Mouse (Mus musculus) left cerebral cortex, adult 8-10 months (tissue): ENCODE measurements around the gene Btbd19. TPM values are rescaled to one million over a fixed set of nuclear protein-coding genes. Genes with fewer than 3 reads are reported as not detected.

Source experiments
- DNase-seq, 2 experiments: peaks; one replicate each; pipeline ENCODE4 v3.0.0; 2022; ENCODE audit warnings: low spot score in 2 of 2
- total RNA-seq, 4 experiments: library from RNA; stranded (reverse); gene quantifications; 2 replicates each; pipeline ENCODE4 v1.2.4; 2022

The Btbd19 gene
- total RNA-seq: 10 to 100 TPM; 14.1 to 18.8 (median 17.4) TPM

- DNase-seq: peak; percentile 46 to 80
Observed at GRCm38 (mm10) chr4:117125348-117125909, at the start of gene Btbd19. Btbd19 (minus strand) TSS chr4:117125725.

GRCm38 (mm10) chr4:117169936-117170335 is 44.4 kb upstream of the Btbd19 start:
- no peak for DNase-seq

DNA sequence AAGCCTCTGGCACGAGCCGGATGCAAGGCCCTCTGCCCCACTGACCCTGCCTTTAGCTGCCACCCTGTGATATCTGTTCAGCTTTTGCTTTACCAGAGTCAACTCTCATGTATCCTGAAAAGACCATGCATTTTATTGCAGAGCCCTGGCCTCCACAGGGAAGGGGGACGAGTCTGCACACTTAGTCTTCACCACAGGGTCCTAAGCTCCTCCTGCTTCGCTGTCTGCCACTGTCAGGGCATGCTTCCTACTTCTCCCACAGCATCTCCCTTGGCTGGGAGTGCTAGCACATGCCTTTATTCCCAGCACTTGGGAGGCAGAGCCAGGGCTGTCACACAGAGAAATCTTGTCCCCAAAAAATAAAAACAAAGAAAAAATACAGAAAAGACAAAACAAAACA is 35.7 kb upstream of the Btbd19 start:
- no peak for DNase-seq

DNA sequence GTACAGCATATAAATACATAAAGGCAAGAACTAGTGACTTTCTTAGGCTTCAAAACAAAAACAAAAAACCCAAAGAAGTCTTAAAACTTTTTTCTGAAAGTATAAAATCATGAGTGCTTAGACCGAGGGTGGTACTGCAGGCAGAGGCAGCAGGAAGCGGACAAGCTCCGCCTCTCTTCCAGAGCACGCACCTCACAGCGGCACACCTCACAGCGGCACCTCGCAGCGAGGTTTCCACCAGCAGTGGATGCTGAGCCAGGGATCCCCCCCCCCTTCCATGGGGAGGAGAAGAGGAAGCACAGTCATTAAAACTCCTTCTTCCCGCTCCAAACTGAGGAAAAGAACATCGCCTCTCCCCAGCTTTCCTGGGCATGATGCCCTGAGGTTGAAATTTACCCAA is 34.1 kb upstream of the Btbd19 start:
- DNase-seq: no peak

DNA sequence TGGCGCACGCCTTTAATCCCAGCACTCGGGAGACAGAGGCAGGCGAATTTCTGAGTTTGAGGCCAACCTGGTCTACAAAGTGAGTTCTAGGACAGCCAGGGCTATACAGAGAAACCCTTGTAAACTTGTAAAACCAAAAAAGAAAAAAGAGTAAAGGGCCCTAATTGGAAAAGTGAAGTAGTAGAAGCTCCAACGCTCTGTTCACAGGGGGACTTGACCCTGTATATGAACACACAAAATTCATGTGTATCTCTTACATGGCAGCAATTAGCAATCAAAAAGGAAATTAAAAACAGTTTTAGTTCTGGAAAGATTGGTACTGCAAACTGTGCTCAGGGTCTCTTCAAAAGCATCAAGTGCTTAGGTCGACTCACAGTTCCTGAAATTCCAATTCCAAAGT is 30.8 kb upstream of the Btbd19 start:
- DNase-seq: no peak

DNA sequence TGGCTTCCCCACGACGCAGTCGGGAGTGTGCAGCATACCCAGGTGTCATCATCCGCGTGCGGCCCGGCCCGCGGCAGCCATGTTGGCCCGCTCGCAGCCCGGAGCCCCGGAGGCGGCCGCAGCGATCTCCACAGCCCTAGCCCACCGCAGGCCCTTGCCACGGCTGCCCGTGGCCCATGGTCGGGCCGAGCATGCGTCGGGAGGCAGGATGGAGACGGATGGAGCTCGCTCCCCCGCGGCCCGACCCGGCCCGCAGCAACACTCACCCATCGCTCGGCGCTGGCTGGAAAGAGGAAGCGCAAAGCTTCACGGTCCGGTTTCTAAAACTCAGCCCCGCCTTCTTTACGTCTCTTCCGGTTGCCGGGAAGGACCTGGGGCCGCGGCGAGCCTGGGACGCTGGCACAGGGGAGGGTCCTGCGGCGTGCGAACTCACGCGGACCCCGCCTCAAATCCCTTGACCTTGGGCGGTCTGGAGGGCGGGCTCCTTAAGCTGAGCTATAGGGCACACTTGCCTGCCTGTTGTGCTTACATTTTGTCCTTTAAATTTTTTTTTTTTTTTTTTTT is 30.3 kb upstream of the Btbd19 start, which contains the start of gene Rps8:
Gene Rps8 (minus strand): TSS at position 452 of the 564 bp plus-strand sequence.
- peak; percentile 77 to 85 for DNase-seq

DNA sequence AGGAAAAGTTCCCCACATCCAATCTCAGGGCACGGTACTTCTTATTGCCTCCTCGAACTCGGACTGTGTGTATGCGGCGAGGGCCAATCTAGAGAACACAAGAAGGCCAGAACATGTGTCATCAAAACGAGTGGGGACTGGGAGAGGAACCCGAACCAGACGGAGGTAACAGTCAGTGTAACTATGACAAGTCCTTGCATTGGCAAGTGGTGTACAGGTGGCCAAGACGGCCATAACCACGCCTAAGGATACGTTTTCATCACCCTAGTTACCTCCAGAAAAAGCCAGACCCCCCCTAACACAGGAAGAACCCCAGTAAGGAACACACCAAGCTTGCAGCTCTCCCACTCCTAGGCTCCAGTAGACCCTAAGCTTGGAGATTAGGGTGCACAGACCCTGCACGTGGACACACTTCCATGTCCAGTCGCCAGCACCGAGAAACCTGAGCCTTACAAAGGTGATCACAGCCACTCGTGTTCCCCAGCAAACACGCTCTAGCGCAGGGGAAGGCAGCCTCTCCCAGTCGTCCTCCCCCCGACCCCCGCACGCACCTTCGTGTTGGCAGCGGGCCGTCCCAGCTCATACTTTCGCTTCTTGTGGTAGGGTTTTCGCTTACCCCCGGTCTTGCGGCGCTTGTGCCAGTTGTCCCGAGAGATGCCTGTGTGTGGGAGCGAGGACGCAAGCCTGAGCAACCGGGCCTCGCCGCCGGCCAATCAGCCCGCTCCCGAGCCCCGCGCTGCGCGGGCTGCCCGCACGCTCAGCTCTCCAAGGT is 29.7 kb upstream of the Btbd19 start:
- no peak for DNase-seq

GRCm38 (mm10) chr4:117152714-117153113 is 27.2 kb upstream of the Btbd19 start:
- DNase-seq: no peak

GRCm38 (mm10) chr4:117151416-117151815 is 25.9 kb upstream of the Btbd19 start:
- no peak for DNase-seq

DNA sequence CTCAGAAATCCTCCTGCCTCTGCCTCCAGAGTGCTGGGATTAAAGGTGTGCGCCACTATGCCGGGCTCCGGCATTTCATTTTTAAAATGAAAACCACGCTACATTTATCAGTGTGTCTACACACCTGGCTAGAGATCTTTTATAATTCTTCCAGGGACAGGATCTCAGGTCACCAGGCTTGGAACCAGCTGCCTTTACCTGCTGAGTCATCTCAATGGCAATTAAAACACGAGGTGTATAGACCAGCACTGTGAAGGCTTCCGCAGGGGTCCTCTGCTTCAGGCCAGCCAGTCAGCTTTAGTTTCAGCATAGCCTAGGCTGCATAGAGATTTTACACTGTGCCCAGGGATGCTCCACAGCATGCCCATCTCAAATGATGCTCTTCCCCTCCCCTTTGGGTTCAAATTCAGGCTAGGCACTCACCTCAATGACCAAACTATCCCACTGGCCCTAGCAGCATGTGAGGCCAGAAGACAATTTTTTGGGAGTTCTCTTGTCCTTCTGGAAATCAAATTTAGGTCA is 24.7 kb upstream of the Btbd19 start:
- DNase-seq: no peak

GRCm38 (mm10) chr4:117149291-117150211 is 24.0 kb upstream of the Btbd19 start:
- no peak for DNase-seq

- no peak for DNase-seq
Observed at GRCm38 (mm10) chr4:117148815-117149214, 23.3 kb upstream of the Btbd19 start.

- DNase-seq: no peak
Observed at GRCm38 (mm10) chr4:117148047-117148713, 22.7 kb upstream of the Btbd19 start.

DNA sequence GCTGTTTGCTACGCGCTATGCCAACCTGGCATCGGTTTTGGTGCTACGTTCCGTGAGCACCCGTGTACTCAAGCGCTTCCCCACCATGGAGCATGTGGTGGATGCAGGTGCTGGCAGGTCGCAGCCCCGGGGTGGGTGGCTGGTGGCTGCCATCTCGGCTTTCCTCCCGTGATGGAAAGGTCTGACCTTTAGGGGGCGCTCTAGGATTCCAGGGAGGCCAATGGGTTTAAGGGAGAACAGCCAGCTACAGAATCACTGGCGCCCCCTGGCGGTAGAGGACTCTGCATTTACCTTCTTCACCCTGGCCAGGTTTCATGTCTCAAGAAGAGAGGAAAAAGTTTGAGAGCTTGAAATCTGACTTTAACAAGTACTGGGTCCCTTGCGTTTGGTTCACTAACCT is 20.7 kb upstream of the Btbd19 start:
- DNase-seq: no peak

DNA sequence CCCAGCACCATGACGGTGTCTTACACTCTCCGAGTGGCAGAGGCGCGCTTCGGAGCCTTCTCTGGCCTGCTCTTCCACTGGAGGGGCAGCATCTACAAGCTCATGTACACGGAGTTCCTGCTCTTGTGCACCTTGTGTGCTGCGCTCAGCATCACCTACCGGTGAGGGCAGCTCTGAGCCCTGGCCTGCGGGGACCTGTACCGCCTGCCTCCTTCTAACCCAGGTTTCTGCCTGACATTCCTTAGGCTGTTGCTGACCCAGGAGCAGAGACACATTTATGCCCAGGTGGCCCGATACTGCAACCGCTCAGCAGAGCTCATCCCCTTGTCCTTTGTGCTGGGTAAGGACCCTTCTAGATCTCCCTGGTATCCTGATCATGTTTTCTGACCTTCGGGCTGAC is 19.7 kb upstream of the Btbd19 start:
- DNase-seq: no peak

GRCm38 (mm10) chr4:117143023-117143422 is 17.5 kb upstream of the Btbd19 start:
- DNase-seq: no peak

DNA sequence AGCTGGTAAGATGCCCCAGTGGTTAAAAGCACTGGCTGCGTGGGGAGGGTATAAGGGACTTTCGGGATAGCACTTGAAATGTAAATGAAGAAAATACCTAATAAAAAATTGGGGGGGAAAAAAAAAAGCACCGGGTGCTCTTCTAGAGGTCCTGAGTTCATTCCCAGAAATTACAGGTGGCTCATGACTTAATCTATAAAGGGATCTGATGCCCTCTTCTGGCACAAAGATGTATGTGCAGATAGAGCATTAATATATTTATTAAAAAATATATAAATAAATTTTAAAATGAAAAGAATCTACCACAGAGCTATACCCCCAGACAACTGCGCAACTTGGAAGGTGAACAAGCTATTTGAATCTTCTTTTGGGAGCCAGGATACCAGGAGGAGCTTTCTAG is 15.1 kb upstream of the Btbd19 start:
- no peak for DNase-seq

GRCm38 (mm10) chr4:117139217-117139612 is 13.7 kb upstream of the Btbd19 start:
- DNase-seq: no peak

- DNase-seq: no peak
Observed at GRCm38 (mm10) chr4:117138295-117139216, 13.0 kb upstream of the Btbd19 start.

- no peak for DNase-seq
Observed at GRCm38 (mm10) chr4:117136034-117136433, 10.5 kb upstream of the Btbd19 start.
